Mouse (Mus musculus) forebrain, embryonic 13.5 days (tissue): ENCODE results near the gene Zbtb20. TPM values are rescaled to one million over a fixed set of nuclear protein-coding genes. Genes with fewer than 3 reads are reported as not detected.
A peak's percentile ranks its signal among the peaks of the same experiment; 100 is the strongest.

Experiments
- ATAC-seq: fragments of 200-750 bp; cut with Nextera tagmentation; 2 replicates; pipeline ENCODE4 v1.8.0; 2017
- H3K27ac ChIP-seq: fragments of 300-500 bp; sonication (generic); 2 replicates; pipeline ENCODE4 v1.5.1; 2015; ENCODE audit warnings: inconsistent platforms, mild to moderate bottlenecking, moderate library complexity
- H3K27me3 ChIP-seq: fragments of 300-500 bp; sonication (generic); 2 replicates; pipeline ENCODE4 v1.6.1; 2015; ENCODE audit warnings: mild to moderate bottlenecking, inconsistent platforms
- H3K36me3 ChIP-seq: fragments of 300-500 bp; sonication (generic); 2 replicates; pipeline ENCODE4 v1.6.1; 2015; ENCODE audit warnings: mild to moderate bottlenecking, inconsistent platforms; ENCODE audit not compliant: poor library complexity, severe bottlenecking
- H3K4me1 ChIP-seq: fragments of 300-500 bp; sonication (generic); 2 replicates; pipeline ENCODE4 v1.6.1; 2015; ENCODE audit warnings: inconsistent platforms
- H3K4me2 ChIP-seq: fragments of 300-500 bp; sonication (generic); 2 replicates; pipeline ENCODE4 v1.6.1; 2015; ENCODE audit warnings: inconsistent platforms, mild to moderate bottlenecking, moderate library complexity
- H3K4me3 ChIP-seq: fragments of 300-500 bp; sonication (generic); 2 replicates; pipeline ENCODE4 v1.5.1; 2015; ENCODE audit warnings: mild to moderate bottlenecking, inconsistent platforms
- H3K9ac ChIP-seq: fragments of 300-500 bp; sonication (generic); 2 replicates; pipeline ENCODE4 v1.6.1; 2015; ENCODE audit warnings: mild to moderate bottlenecking, inconsistent platforms
- H3K9me3 ChIP-seq: fragments of 300-500 bp; sonication (generic); replicated peaks from 2 replicates; pipeline ENCODE4 v1.6.1; 2016; ENCODE audit warnings: inconsistent platforms
- WGBS: fragments of 180-500 bp; shearing (Covaris S2); methylation state at CpG from one replicate; pipeline ENCODE4 v1.1.7; 2015; 5-methylcytosine and 5-hydroxymethylcytosine counted together
- polyA plus RNA-seq: library from polyadenylated mRNA; unstranded; fragments of >200 nt; fragmentation: Nextera tagmentation; extraction: Ambion mirVana; gene quantifications from 2 replicates; pipeline ENCODE4 v1.2.1, GENCODE M21; 2015

Zbtb20 gene
- polyA plus RNA-seq, 1 experiment from 2014 or later, result 79.7 TPM

- H3K27ac ChIP-seq, result peak overlapping the region; percentile 98
- WGBS, result under 1% methylated on average over 26 of the region's 62 CpGs
- H3K4me1 ChIP-seq, result peaks cover 3% of the 10 kb centered on the region; the same call in 1 of the 2 replicates
- H3K27me3 ChIP-seq, result no peaks in the 10 kb centered on the region
- peak overlapping the region; percentile 67 for H3K4me3 ChIP-seq
- no peaks in the 10 kb centered on the region for H3K9me3 ChIP-seq
- peak; percentile 28 for ATAC-seq
- peak overlapping the region; percentile 82 for H3K9ac ChIP-seq
- no peaks in the 10 kb centered on the region for H3K36me3 ChIP-seq
- peak overlapping the region; percentile 70 for H3K4me2 ChIP-seq
Measured at GRCm38 (mm10) chr16:42876021-42877000, 630 bp downstream of the Zbtb20 start.

- Histone ChIP-seq H3K4me1 (no peaks in the 10 kb centered on the region; the same call in 1 of the 2 replicates), H3K4me3 (no peak overlapping the region), H3K27me3 (no peaks in the 10 kb centered on the region), H3K4me2 (no peak overlapping the region), H3K9me3 (no peaks in the 10 kb centered on the region), H3K36me3 (no peaks in the 10 kb centered on the region), H3K9ac (no peak overlapping the region), H3K27ac (no peak overlapping the region)
- ATAC-seq, result no peak
- WGBS, result 82% methylated on average over 3 of the region's 3 CpGs
Measured at GRCm38 (mm10) chr16:42880046-42880445, 4.4 kb downstream of the Zbtb20 start.

- H3K27ac ChIP-seq, result no peak overlapping the region
- no peaks in the 10 kb centered on the region for H3K27me3 ChIP-seq
- no peaks in the 10 kb centered on the region for H3K36me3 ChIP-seq
- WGBS, result 73% methylated on average over 2 of the region's 2 CpGs
- H3K9ac ChIP-seq, result no peak overlapping the region
- no peak overlapping the region for H3K4me2 ChIP-seq
- no peak for ATAC-seq
- H3K4me1 ChIP-seq, result no peaks in the 10 kb centered on the region
- no peak overlapping the region for H3K4me3 ChIP-seq
- no peaks in the 10 kb centered on the region for H3K9me3 ChIP-seq
Measured at GRCm38 (mm10) chr16:42885538-42885937, 9.9 kb downstream of the Zbtb20 start.

GRCm38 (mm10) chr16:42885964-42886363 lies 10.3 kb downstream of the Zbtb20 start:
- Histone ChIP-seq H3K4me3 (no peak overlapping the region), H3K4me2 (no peak overlapping the region), H3K9me3 (no peaks in the 10 kb centered on the region), H3K36me3 (no peaks in the 10 kb centered on the region), H3K27ac (no peak overlapping the region), H3K27me3 (no peaks in the 10 kb centered on the region), H3K4me1 (no peaks in the 10 kb centered on the region), H3K9ac (no peak overlapping the region)
- 81% methylated on average over 7 of the region's 7 CpGs for WGBS
- ATAC-seq, result no peak

GRCm38 (mm10) chr16:42897125-42897693 lies 21.5 kb downstream of the Zbtb20 start:
- Histone ChIP-seq H3K27me3 (no peaks in the 10 kb centered on the region), H3K9ac (no peak overlapping the region), H3K4me3 (no peak overlapping the region), H3K9me3 (no peaks in the 10 kb centered on the region), H3K4me1 (no peaks in the 10 kb centered on the region), H3K36me3 (no peaks in the 10 kb centered on the region), H3K4me2 (no peak overlapping the region), H3K27ac (no peak overlapping the region)
- no peak for ATAC-seq
- WGBS, result 87% methylated on average over 3 of the region's 3 CpGs

GRCm38 (mm10) chr16:42900328-42900727 lies 24.6 kb downstream of the Zbtb20 start:
- no peak overlapping the region for H3K9ac ChIP-seq
- 81% methylated on average over 1 of the region's 1 CpGs for WGBS

GRCm38 (mm10) chr16:42907283-42907701 lies 31.6 kb downstream of the Zbtb20 start:
- Histone ChIP-seq H3K4me1 (peaks cover 26% of the 10 kb centered on the region), H3K9me3 (no peaks in the 10 kb centered on the region), H3K4me3 (peak overlapping the region; percentile 26), H3K27ac (peak overlapping the region; percentile 60), H3K9ac (peak overlapping the region; percentile 57), H3K36me3 (no peaks in the 10 kb centered on the region), H3K27me3 (no peaks in the 10 kb centered on the region), H3K4me2 (peak overlapping the region; percentile 58)
- ATAC-seq, result peak; percentile 82
- WGBS, result 6% methylated on average over 4 of the region's 4 CpGs

More at GRCm38 (mm10) chr16:42900328-42900727, 24.6 kb downstream of the Zbtb20 start:
- no peak overlapping the region for H3K27ac ChIP-seq
- H3K9me3 ChIP-seq, result no peaks in the 10 kb centered on the region
- no peaks in the 10 kb centered on the region for H3K36me3 ChIP-seq
- H3K27me3 ChIP-seq, result no peaks in the 10 kb centered on the region
- no peak for ATAC-seq
- H3K4me1 ChIP-seq, result no peaks in the 10 kb centered on the region
- no peak overlapping the region for H3K4me2 ChIP-seq
- no peak overlapping the region for H3K4me3 ChIP-seq

GRCm38 (mm10) chr16:42908381-42908780 lies 32.7 kb downstream of the Zbtb20 start:
- Histone ChIP-seq H3K9me3 (no peaks in the 10 kb centered on the region), H3K27ac (no peak overlapping the region), H3K4me2 (peak overlapping the region; percentile 43)

GRCm38 (mm10) chr16:42908896-42909295 lies 33.2 kb downstream of the Zbtb20 start:
- Histone ChIP-seq H3K4me3 (peak overlapping the region; percentile 14; the same call in 1 of the 2 replicates), H3K9me3 (no peaks in the 10 kb centered on the region), H3K36me3 (no peaks in the 10 kb centered on the region), H3K4me2 (peak overlapping the region; percentile 40), H3K27me3 (no peaks in the 10 kb centered on the region), H3K4me1 (peaks cover 29% of the 10 kb centered on the region), H3K9ac (peak overlapping the region; percentile 50; the same call in 1 of the 2 replicates), H3K27ac (no peak overlapping the region)
- no peak for ATAC-seq
- 58% methylated on average over 5 of the region's 5 CpGs for WGBS

More at GRCm38 (mm10) chr16:42908381-42908780, 32.7 kb downstream of the Zbtb20 start:
- Histone ChIP-seq H3K27me3 (no peaks in the 10 kb centered on the region), H3K9ac (no peak overlapping the region), H3K4me1 (peaks cover 28% of the 10 kb centered on the region), H3K4me3 (peak overlapping the region; percentile 19), H3K36me3 (no peaks in the 10 kb centered on the region)
- ATAC-seq, result no peak

GRCm38 (mm10) chr16:42910016-42910415 lies 34.3 kb downstream of the Zbtb20 start:
- 0 out of 2 replicates have a peak overlapping the region, but pooled peaks have one; percentile 34 for H3K9ac ChIP-seq
- H3K4me2 ChIP-seq, result peak overlapping the region; percentile 43
- no peaks in the 10 kb centered on the region for H3K36me3 ChIP-seq
- 30% methylated on average over 4 of the region's 4 CpGs for WGBS
- H3K27me3 ChIP-seq, result no peaks in the 10 kb centered on the region
- H3K9me3 ChIP-seq, result no peaks in the 10 kb centered on the region
- H3K4me3 ChIP-seq, result peak overlapping the region; percentile 13; the same call in 1 of the 2 replicates
- peaks cover 33% of the 10 kb centered on the region for H3K4me1 ChIP-seq
- peak overlapping the region; percentile 51; the same call in 1 of the 2 replicates for H3K27ac ChIP-seq
- ATAC-seq, result no peak

- Histone ChIP-seq H3K27ac (no peak overlapping the region), H3K9me3 (no peaks in the 10 kb centered on the region), H3K36me3 (no peaks in the 10 kb centered on the region), H3K4me2 (peak overlapping the region; percentile 29), H3K27me3 (no peaks in the 10 kb centered on the region), H3K4me1 (peaks cover 33% of the 10 kb centered on the region), H3K9ac (no peak overlapping the region), H3K4me3 (no peak overlapping the region)
- ATAC-seq, result no peak
- WGBS, result 59% methylated on average over 3 of the region's 3 CpGs
Measured at GRCm38 (mm10) chr16:42910716-42911115, 35.0 kb downstream of the Zbtb20 start.

GRCm38 (mm10) chr16:42911326-42911725 lies 35.6 kb downstream of the Zbtb20 start:
- no peak overlapping the region for H3K4me2 ChIP-seq
- no peaks in the 10 kb centered on the region for H3K27me3 ChIP-seq
- H3K4me1 ChIP-seq, result peaks cover 33% of the 10 kb centered on the region
- ATAC-seq, result no peak
- no peak overlapping the region for H3K27ac ChIP-seq
- H3K4me3 ChIP-seq, result no peak overlapping the region
- no peak overlapping the region for H3K9ac ChIP-seq
- no peaks in the 10 kb centered on the region for H3K9me3 ChIP-seq
- H3K36me3 ChIP-seq, result no peaks in the 10 kb centered on the region
- 71% methylated on average over 4 of the region's 4 CpGs for WGBS
